Mouse (Mus musculus) adrenal gland, postnatal 36 days (tissue): ENCODE measurements around the gene Cldn20. TPM values are rescaled to one million over a fixed set of nuclear protein-coding genes. Genes with fewer than 3 reads are reported as not detected.

ENCODE experiments used
- DNase-seq, 2 experiments: peaks; one replicate each; pipeline ENCODE4 v3.0.0; 2021; ENCODE audit warnings: mixed read lengths in 1 of 2
- long read RNA-seq, 2 experiments: library from polyadenylated mRNA; stranded (forward); transcript quantifications; one replicate each; pipeline ENCODE4 v2.0.0; 2021; ENCODE audit warnings: borderline sequencing depth in 2 of 2
- total RNA-seq, 2 experiments: library from RNA; stranded (reverse); gene quantifications; 2 replicates each; pipeline ENCODE4 v1.2.3; 2021

Cldn20 gene
- 1 to 10 TPM in 1 of 2 experiments, not detected in 1; 1.4 TPM for total RNA-seq
- long read RNA-seq, experiment 1, result 0 reads
- long read RNA-seq, experiment 2, result 0 reads

GRCm38 (mm10) chr17:3532254-3532653 is at the start of gene Cldn20:
Gene Cldn20, plus strand, starts transcription at chr17:3532554.
- DNase-seq, result no peak

- no peak for DNase-seq
Observed at GRCm38 (mm10) chr17:3483091-3483490, 49.3 kb upstream of the Cldn20 start.

DNA sequence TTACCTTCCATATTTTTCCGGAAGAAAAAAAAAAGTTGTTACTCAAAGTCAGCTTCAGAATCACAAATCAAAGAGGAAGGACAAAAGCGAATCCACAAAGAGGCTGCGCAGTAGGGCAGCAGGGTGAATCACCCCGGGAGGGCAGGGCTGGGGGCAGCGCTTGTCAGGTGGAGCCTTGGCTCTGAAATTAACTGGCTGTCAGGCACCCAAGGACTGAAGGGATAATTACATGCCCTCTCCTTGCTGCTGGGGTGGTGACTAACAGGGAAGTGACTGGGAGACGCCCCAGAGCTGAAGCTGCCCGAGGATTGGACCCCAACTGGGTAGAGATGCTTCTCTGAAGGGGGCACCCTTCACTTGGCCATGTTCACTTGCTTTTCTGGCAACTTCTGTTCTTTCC is 46.5 kb upstream of the Cldn20 start:
- DNase-seq, result peak; percentile 77 to 85

GRCm38 (mm10) chr17:3487211-3487610 is 45.1 kb upstream of the Cldn20 start:
- no peak for DNase-seq

- DNase-seq, result peak in 1 of 2 experiments; percentile 8
Observed at GRCm38 (mm10) chr17:3487721-3488601, 44.4 kb upstream of the Cldn20 start.

DNA sequence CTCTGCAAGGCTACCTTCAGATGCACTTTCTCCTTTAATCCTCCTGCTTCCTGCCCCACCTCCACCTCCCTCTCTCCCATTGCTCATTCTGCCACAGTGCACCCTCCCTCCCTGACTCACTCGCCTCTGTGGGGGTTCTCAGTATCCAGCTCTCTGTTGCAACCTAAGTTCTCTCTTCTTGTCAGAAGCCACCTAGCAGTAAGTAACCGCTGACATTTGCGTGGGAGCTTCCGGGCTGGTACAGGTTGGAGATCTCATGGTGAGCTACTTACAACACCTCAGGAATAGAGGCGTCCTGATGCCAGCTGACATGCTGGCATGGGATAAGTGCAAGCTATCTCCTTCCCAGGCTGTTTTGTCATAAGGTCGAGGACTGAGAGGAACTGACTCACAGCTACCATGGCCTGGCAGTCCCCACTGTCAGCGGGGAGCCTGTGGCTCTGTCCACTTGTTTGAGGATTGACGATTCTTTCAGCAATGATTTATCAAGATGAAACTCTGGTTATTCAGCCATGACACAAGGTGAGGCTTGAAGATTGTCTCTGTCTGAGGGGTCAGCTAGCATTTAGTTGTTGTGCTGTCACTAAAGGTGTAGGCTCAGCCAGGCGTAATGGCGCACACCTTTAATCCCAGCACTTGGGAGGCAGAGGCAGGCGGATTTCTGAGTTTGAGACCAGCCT is 42.0 kb upstream of the Cldn20 start:
- DNase-seq, result peak; percentile 79

- peak; percentile 24 to 45 for DNase-seq
Observed at GRCm38 (mm10) chr17:3491065-3491464, 41.3 kb upstream of the Cldn20 start.

DNA sequence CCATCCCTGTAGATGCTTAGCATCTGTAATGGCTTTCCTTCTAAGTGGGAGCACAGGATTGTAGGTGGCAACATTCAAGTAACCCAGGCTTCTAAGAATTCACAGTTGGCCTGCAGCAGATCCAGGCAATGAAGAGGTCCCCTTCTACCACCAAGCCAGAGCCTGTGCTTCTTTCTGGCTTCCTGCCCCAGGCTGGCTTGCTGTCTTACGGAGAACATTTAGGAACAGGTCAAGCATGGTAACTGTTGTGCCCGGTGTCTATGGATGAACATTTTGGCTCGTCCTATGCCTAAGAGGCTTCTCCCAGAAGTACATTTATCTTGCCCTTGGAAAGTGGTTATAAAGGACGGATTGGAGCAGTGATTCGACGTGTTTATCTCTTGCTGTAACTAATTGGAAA is 40.7 kb upstream of the Cldn20 start:
- DNase-seq, result peak in 1 of 2 experiments; percentile 30

- no peak for DNase-seq
Observed at GRCm38 (mm10) chr17:3495576-3495975, 36.8 kb upstream of the Cldn20 start.

DNA sequence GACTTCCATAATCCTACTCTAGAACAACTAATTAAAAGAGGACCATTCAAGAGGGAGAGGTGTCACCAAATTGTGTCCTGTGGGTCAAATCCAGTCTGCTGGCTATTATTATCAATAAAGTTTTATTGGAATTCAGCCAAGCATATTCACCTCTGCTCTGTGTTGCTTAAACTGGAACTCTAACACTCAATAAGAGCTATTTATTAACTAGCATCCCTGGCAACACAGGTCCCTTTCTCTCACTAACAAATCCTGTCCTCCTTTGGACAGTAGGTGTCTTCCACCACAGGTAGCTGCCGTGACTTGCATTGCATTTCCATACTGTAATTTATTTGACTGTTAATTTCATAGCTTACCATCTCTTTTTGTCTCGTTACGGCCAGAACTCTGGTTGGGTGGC is 36.3 kb upstream of the Cldn20 start:
- no peak for DNase-seq

DNA sequence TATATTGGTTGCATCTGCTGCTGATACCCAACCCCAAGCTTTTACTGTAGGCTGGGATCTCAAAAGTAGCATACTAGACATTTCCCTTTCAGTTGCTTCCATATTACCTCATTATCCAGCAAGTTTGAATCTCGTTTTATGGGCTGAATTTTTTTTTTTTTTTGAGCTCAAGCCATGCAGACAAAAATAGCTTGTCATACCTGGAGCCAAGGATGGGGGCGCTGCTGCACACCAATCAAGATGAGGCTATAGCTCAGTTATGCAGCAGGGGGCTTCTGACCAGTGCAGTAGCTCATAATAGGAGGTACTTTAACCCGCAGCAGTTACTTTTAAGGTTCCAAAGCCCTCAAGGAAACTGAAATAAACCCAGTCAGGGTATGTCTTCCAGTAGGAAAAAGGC is 34.3 kb upstream of the Cldn20 start:
- peak; percentile 53 to 61 for DNase-seq

DNA sequence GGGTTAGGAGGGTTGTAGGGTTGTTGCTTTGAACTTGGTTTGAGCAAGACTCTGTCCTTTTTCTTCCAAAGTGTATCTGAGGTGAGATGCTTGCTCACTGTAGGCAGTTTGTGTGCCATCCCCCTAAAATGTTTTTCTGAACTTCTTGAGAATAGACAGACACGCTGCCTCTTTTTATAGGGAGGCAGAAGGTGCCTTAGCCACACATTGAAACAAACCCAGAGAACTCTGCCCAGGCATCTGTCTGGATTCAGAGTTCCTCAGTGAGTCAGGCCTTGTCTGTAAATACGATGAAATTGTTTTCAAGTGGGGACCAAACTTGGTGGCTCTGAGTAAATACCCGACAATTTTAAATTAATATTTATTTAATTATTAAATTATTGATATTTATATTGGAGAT is 33.8 kb upstream of the Cldn20 start:
- no peak for DNase-seq

DNA sequence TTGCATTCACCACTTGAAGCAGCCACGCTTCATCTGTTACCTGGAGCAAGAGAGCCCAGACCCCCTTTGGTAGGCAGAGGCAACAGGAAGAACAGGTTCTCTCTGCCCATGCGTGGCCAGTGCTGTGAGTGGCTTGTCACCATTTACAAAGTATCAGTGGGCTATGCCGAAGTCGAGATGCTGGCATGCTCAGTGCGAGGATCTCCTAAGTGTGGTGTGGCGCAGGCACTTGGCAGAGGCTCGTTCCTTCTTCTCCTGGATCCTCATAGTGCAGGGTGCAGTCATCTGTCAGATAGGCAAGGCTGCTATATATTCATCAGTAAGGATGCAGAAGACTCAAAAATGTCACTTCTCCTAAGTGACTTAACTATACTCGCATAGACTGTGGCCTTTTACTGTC is 32.9 kb upstream of the Cldn20 start:
- no peak for DNase-seq

- DNase-seq, result no peak
Observed at GRCm38 (mm10) chr17:3500076-3500475, 32.3 kb upstream of the Cldn20 start.

- no peak for DNase-seq
Observed at GRCm38 (mm10) chr17:3500936-3501335, 31.4 kb upstream of the Cldn20 start.

GRCm38 (mm10) chr17:3505711-3506110 is 26.6 kb upstream of the Cldn20 start:
- no peak for DNase-seq

DNA sequence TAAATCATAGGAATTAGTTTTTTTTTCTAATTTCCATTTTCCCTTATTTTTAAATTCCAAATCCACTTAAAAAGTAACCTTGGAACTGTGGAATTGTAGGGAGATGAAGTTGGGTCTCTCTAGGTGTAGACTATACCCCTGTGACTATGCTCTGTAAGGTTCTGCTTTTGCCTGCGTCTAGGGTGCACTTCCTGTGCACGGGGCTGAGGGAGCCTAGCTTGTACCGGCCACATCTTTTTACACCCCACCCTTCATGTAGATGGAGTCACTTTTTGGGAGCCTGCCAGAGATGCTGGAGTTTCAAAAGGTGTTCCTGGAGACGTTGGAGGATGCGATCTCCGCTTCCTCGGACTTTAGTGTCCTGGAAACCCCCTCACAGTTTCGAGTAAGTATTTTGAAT is 25.8 kb upstream of the Cldn20 start:
- no peak for DNase-seq

DNA sequence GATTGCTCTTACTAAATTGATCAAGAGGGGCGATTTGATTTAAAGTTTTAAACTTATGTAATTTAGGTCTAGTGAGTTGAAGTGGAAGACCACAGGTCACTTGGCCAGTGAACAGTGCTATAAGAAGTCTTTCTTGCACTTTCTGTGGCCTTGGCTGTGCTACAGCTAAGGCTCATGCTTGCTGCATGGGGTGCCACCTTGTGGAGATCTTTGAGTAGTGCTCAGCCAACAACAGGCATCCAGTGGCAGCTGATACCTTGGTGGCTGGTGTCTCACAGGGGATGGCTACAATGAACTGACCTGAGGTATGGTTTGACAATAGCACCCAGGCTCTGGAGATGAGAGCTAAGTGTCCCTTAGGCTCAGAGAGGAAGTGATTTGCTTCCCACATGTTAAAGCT is 22.5 kb upstream of the Cldn20 start:
- peak; percentile 71 to 83 for DNase-seq

DNA sequence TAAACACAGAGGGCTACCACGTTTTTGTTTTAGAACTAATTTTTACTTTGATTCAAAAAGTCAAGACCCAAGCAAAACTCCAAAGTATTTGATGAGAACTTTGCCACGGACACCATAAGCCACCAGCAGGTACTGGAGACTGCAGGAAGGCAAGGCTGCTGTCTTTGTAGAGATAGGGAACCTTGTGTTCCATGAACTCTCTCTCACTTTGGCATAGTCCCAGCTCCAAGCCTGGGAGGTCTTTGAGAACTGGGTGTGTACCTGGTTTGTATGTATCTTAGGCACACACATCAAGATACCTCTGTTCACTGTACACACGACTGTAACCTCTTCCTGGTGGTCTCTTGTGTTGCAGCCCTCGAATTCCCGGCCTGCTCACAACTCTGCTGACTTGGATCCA is 18.0 kb upstream of the Cldn20 start:
- no peak for DNase-seq

GRCm38 (mm10) chr17:3515851-3516250 is 16.5 kb upstream of the Cldn20 start:
- DNase-seq, result no peak

DNA sequence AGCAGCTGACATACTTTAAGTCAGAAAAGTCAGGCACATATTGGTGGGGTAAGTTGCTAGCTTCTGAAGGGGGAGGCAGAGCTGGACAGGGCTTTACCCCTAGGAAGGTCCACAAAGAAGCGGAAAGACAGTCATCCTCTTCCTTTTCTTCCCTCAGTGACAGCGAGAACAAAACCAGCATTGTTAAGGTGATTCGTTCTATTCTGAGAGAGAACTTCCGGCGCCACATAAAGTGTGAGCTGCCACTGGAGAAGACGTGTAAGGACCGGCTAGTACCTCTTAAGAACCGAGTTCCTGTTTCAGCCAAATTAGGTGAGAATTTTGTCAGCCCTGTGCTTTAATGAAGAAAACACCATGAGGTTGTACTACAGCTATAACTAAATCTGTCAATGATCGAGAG is 15.9 kb upstream of the Cldn20 start:
- DNase-seq, result no peak

- no peak for DNase-seq
Observed at GRCm38 (mm10) chr17:3520344-3520743, 12.0 kb upstream of the Cldn20 start.

DNA sequence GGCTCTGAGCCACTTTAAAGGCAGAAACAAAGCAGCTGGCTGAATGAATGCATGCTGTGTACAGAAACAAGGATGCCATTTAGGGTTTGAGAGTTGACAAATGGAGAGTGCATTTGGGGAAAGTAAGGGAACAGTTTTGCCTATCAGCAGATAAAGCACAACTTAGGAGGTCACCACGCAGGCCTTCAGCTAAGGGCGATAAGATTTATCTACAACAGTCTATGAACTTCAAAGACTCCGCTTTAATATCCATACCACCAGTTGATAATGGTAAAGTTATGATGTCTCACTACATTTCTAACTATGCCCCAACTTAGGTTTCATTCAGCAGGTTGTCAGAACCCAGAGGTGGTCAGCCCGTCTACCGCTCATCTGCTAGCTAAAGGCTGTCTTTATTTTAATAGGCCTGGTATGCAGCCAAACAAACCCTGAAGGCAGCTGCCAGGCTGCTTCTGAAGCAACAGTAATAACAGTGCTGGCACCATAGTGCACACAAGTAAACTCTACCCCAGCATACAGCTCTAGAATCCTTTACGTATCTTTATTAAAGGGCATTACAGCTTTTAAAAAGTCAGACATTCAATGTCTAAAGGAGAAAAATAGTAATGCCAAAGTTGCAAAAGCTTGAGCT is 4.4 kb upstream of the Cldn20 start:
- no peak for DNase-seq
